Mouse (Mus musculus): ENCODE measurements around the gene Grem1. TPM values are rescaled to one million over a fixed set of nuclear protein-coding genes. Genes with fewer than 3 reads are reported as not detected.
A peak's percentile ranks its signal among the peaks of the same experiment; 100 is the strongest.

Grem1 gene
- polyA plus RNA-seq (2012; ENCODE audit: insufficient read depth, insufficient read length, low replicate concordance, missing spikeins) = not detected in 2 replicates

GRCm38 (mm10) chr2:113758311-113759161, at the start of gene Grem1:
Gene Grem1, minus strand, starts transcription at chr2:113758646.
- H3K4me3 ChIP-seq (ENCODE audit: insufficient read depth, low read depth, low read length) = peak within 1 kb of the TSS; percentile 47
- 1% methylated on average over 64 of the region's 64 CpGs for WGBS
- H3K27ac ChIP-seq (ENCODE audit: insufficient read depth, low read depth, low read length) = no peak within 1 kb of the TSS
- H3K4me1 ChIP-seq (ENCODE audit: control insufficient read depth, insufficient read depth, low read length) = peaks cover 17% of the 10 kb centered on the region
- no peak for TF ChIP-seq POLR2A (IDR thresholded peaks at IDR 0.05; ENCODE audit: insufficient read depth, low read depth, low read length)
- no peak for TF ChIP-seq CTCF (IDR thresholded peaks at IDR 0.05; ENCODE audit: insufficient read depth, low read depth, low read length)

GRCm38 (mm10) chr2:113807640-113808039, 49.2 kb upstream of the Grem1 start:
- Histone ChIP-seq H3K4me3 (ENCODE audit: insufficient read depth, low read depth, low read length) (no peak overlapping the region), H3K27ac (ENCODE audit: insufficient read depth, low read depth, low read length) (no peak overlapping the region), H3K4me1 (ENCODE audit: control insufficient read depth, insufficient read depth, low read length) (no peaks in the 10 kb centered on the region)
- 32% methylated on average over 9 of the region's 9 CpGs for WGBS
- TF ChIP-seq POLR2A (IDR thresholded peaks at IDR 0.05; ENCODE audit: insufficient read depth, low read depth, low read length) = no peak
- TF ChIP-seq CTCF (IDR thresholded peaks at IDR 0.05; ENCODE audit: insufficient read depth, low read depth, low read length) = peak; percentile 29; the same call in 1 of the 2 replicates

- H3K4me1 ChIP-seq (ENCODE audit: control insufficient read depth, insufficient read depth, low read length) = no peaks in the 10 kb centered on the region
- TF ChIP-seq POLR2A (IDR thresholded peaks at IDR 0.05; ENCODE audit: insufficient read depth, low read depth, low read length) (no peak), CTCF (IDR thresholded peaks at IDR 0.05; ENCODE audit: insufficient read depth, low read depth, low read length) (no peak)
- 74% methylated on average over 10 of the region's 10 CpGs for WGBS
- no peak overlapping the region for H3K27ac ChIP-seq (ENCODE audit: insufficient read depth, low read depth, low read length)
- H3K4me3 ChIP-seq (ENCODE audit: insufficient read depth, low read depth, low read length) = no peak overlapping the region
Observed at GRCm38 (mm10) chr2:113806851-113807577, 48.6 kb upstream of the Grem1 start.

- WGBS = 69% methylated on average over 4 of the region's 4 CpGs
Observed at GRCm38 (mm10) chr2:113805765-113806164, 47.3 kb upstream of the Grem1 start.

GRCm38 (mm10) chr2:113803753-113804152, 45.3 kb upstream of the Grem1 start:
- no peak overlapping the region for H3K27ac ChIP-seq (ENCODE audit: insufficient read depth, low read depth, low read length)
- TF ChIP-seq CTCF (IDR thresholded peaks at IDR 0.05; ENCODE audit: insufficient read depth, low read depth, low read length) = no peak
- TF ChIP-seq POLR2A (IDR thresholded peaks at IDR 0.05; ENCODE audit: insufficient read depth, low read depth, low read length) = no peak
- no peaks in the 10 kb centered on the region for H3K4me1 ChIP-seq (ENCODE audit: control insufficient read depth, insufficient read depth, low read length)
- no peak overlapping the region for H3K4me3 ChIP-seq (ENCODE audit: insufficient read depth, low read depth, low read length)
- WGBS = 34% methylated on average over 1 of the region's 1 CpGs

More at GRCm38 (mm10) chr2:113805765-113806164, 47.3 kb upstream of the Grem1 start:
- Histone ChIP-seq H3K4me1 (ENCODE audit: control insufficient read depth, insufficient read depth, low read length) (no peaks in the 10 kb centered on the region), H3K4me3 (ENCODE audit: insufficient read depth, low read depth, low read length) (no peak overlapping the region), H3K27ac (ENCODE audit: insufficient read depth, low read depth, low read length) (no peak overlapping the region)
- TF ChIP-seq CTCF (IDR thresholded peaks at IDR 0.05; ENCODE audit: insufficient read depth, low read depth, low read length) (no peak), POLR2A (IDR thresholded peaks at IDR 0.05; ENCODE audit: insufficient read depth, low read depth, low read length) (no peak)

GRCm38 (mm10) chr2:113800846-113801245, 42.4 kb upstream of the Grem1 start:
- no peak for TF ChIP-seq CTCF (IDR thresholded peaks at IDR 0.05; ENCODE audit: insufficient read depth, low read depth, low read length)
- TF ChIP-seq POLR2A (IDR thresholded peaks at IDR 0.05; ENCODE audit: insufficient read depth, low read depth, low read length) = no peak

GRCm38 (mm10) chr2:113798605-113799004, 40.2 kb upstream of the Grem1 start:
- Histone ChIP-seq H3K27ac (ENCODE audit: insufficient read depth, low read depth, low read length) (no peak overlapping the region), H3K4me3 (ENCODE audit: insufficient read depth, low read depth, low read length) (no peak overlapping the region), H3K4me1 (ENCODE audit: control insufficient read depth, insufficient read depth, low read length) (no peaks in the 10 kb centered on the region)
- WGBS = 73% methylated on average over 13 of the region's 13 CpGs
- TF ChIP-seq POLR2A (IDR thresholded peaks at IDR 0.05; ENCODE audit: insufficient read depth, low read depth, low read length) (no peak), CTCF (IDR thresholded peaks at IDR 0.05; ENCODE audit: insufficient read depth, low read depth, low read length) (no peak)

More at GRCm38 (mm10) chr2:113800846-113801245, 42.4 kb upstream of the Grem1 start:
- 68% methylated on average over 5 of the region's 5 CpGs for WGBS
- no peaks in the 10 kb centered on the region for H3K4me1 ChIP-seq (ENCODE audit: control insufficient read depth, insufficient read depth, low read length)
- H3K4me3 ChIP-seq (ENCODE audit: insufficient read depth, low read depth, low read length) = no peak overlapping the region
- H3K27ac ChIP-seq (ENCODE audit: insufficient read depth, low read depth, low read length) = no peak overlapping the region

- no peak overlapping the region for H3K4me3 ChIP-seq (ENCODE audit: insufficient read depth, low read depth, low read length)
- H3K4me1 ChIP-seq (ENCODE audit: control insufficient read depth, insufficient read depth, low read length) = no peaks in the 10 kb centered on the region
- 19% methylated on average over 4 of the region's 4 CpGs for WGBS
- no peak for TF ChIP-seq CTCF (IDR thresholded peaks at IDR 0.05; ENCODE audit: insufficient read depth, low read depth, low read length)
- TF ChIP-seq POLR2A (IDR thresholded peaks at IDR 0.05; ENCODE audit: insufficient read depth, low read depth, low read length) = no peak
- no peak overlapping the region for H3K27ac ChIP-seq (ENCODE audit: insufficient read depth, low read depth, low read length)
Observed at GRCm38 (mm10) chr2:113795186-113795585, 36.7 kb upstream of the Grem1 start.

GRCm38 (mm10) chr2:113793521-113793920, 35.1 kb upstream of the Grem1 start:
- no peaks in the 10 kb centered on the region for H3K4me1 ChIP-seq (ENCODE audit: control insufficient read depth, insufficient read depth, low read length)
- no peak overlapping the region for H3K4me3 ChIP-seq (ENCODE audit: insufficient read depth, low read depth, low read length)
- WGBS = 77% methylated on average over 3 of the region's 3 CpGs
- TF ChIP-seq POLR2A (IDR thresholded peaks at IDR 0.05; ENCODE audit: insufficient read depth, low read depth, low read length) (no peak), CTCF (IDR thresholded peaks at IDR 0.05; ENCODE audit: insufficient read depth, low read depth, low read length) (no peak)
- H3K27ac ChIP-seq (ENCODE audit: insufficient read depth, low read depth, low read length) = no peak overlapping the region

Measured in olfactory bulb, adult 2 months (tissue).